Mouse (Mus musculus) C3H10T1/2 (cell line): ENCODE measurements around the gene 4930558K02Rik. TPM values are rescaled to one million over a fixed set of nuclear protein-coding genes. Genes with fewer than 3 reads are reported as not detected.

Experiments used
- polyA plus RNA-seq, 2 experiments: library from polyadenylated mRNA; unstranded; fragments of >200 nt; fragmentation: generic; extraction: Trizol; gene quantifications; one replicate each; pipeline ENCODE4 v1.2.1; 2012; ENCODE audit warnings: missing spikeins in 2 of 2

4930558K02Rik gene
- polyA plus RNA-seq = not detected

DNA sequence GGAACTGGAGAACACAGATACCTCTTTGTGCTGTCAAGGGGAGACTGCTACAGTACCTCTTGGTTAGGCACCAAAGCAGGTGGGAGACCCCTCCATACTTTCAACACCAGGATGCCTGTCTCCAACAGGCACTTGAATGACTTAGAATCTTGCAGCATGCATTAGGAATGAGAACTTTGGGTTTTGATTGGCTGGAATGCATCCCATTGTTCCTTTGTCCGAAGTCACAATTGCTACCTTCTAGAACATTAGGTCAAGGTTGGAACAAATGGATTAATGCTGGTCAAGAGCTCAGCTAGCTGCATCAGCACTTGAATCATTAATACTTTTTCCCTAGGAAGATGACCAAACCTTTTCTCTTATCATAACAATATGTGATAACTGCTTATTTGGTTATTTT, at the start of gene 4930558K02Rik:
Gene 4930558K02Rik, minus strand, starts transcription at position 101 of the 400 bp plus-strand sequence.

DNA sequence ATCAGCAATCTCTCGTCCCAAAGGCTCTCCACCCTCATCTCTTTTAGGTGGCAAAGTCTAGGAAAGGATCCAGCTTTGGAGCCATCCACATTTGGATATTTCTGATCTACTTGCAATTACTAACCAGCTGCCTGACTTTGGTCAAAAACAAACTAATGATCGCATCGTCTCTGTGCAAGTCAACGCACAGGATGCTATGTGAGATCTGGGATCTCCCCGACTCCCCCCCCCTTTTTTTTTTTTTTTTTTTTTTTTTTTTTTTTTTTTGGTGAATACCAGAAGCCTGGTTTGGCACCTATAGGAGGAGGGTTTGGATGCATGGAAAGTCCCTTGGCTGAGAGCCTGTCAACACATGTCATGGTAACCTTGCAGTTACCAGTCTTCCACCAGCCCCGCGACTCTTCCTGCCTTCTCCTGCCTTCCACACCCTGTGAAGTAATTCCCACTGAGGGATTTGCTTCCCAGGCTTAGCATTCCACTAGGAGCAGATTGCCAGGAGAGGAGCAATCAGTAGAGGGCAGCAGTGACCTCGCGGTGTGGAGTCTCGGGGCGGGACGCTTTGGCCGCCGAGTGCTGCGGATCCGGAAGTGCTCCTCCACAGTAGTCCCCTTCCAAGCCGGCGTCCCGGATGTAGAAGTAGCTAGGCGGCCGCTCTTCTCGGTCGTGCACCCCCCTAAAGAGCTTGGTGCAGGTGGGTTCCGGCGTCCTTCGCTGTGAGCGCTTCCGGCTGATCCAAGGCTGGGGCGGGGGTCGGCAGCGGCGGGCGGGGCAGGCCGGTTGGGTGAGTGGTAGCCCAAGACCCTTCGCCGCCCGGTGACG, 10.6 kb downstream of the 4930558K02Rik start, which contains the start of gene Pigc:
Gene Pigc, plus strand, starts transcription at position 598 of the 819 bp plus-strand sequence.

Other genes starting within 250 kb of the 4930558K02Rik start
- not detected for gene Fasl, start 191.1 kb downstream of the 4930558K02Rik start, polyA plus RNA-seq
- gene Suco, start 103.0 kb downstream of the 4930558K02Rik start, polyA plus RNA-seq = 1 to 10 TPM in 1 of 2 experiments, under 1 TPM in 1; 0.19 to 1.7 TPM
- 10 to 100 TPM in 1 of 2 experiments, 1 to 10 TPM in 1; 3.5 to 14.5 TPM for gene Pigc, start 10.4 kb downstream of the 4930558K02Rik start, polyA plus RNA-seq